Mouse (Mus musculus) cerebellum, adult 2 months (tissue): ENCODE data around the gene Ptpra. TPM values are rescaled to one million over a fixed set of nuclear protein-coding genes. Genes with fewer than 3 reads are reported as not detected.

ENCODE experiments used
- DNase-seq, 2 experiments: peaks; one replicate each; pipeline ENCODE4 v3.0.0; 2021
- H3K27ac ChIP-seq: fragments of 200-500 bp; 2 replicates; pipeline ENCODE4 v1.5.1; 2012; ENCODE audit warnings: low read length, control low read depth, inconsistent platforms; ENCODE audit not compliant: insufficient read depth
- H3K27me3 ChIP-seq: fragments of 200-500 bp; 2 replicates; pipeline ENCODE4 v1.6.1; 2012; ENCODE audit warnings: inconsistent platforms, mild to moderate bottlenecking, low read length, moderate library complexity; ENCODE audit not compliant: control insufficient read depth, insufficient read depth
- H3K4me1 ChIP-seq: fragments of 200-500 bp; 2 replicates; pipeline ENCODE4 v1.6.1; 2011; ENCODE audit warnings: low read length; ENCODE audit not compliant: control insufficient read depth, insufficient read depth
- H3K4me3 ChIP-seq: fragments of 200-500 bp; replicated peaks from 2 replicates; pipeline ENCODE3; 2011; ENCODE audit warnings: mild to moderate bottlenecking, low read depth, low read length, control low read depth; ENCODE audit not compliant: insufficient read depth
- CTCF ChIP-seq: fragments of 200-500 bp; IDR thresholded peaks from 2 replicates; pipeline ENCODE4 v1.5.1; 2011; ENCODE audit warnings: low read depth, mild to moderate bottlenecking, control low read depth, low read length, moderate library complexity, borderline replicate concordance; ENCODE audit not compliant: insufficient read depth
- POLR2A ChIP-seq: fragments of 200-500 bp; IDR thresholded peaks from 2 replicates; pipeline ENCODE4 v1.6.1; 2011; ENCODE audit warnings: low read length, control low read depth, borderline replicate concordance; ENCODE audit not compliant: insufficient read depth
- WGBS: fragments of 180-500 bp; shearing (Covaris S2); methylation state at CpG from one replicate; pipeline ENCODE4 v1.1.7; 2018; 5-methylcytosine and 5-hydroxymethylcytosine counted together
- polyA plus RNA-seq: library from polyadenylated mRNA; depleted of rRNA; stranded (reverse); fragments of >200 nt; gene quantifications from 2 replicates; pipeline ENCODE4 v1.2.3, GENCODE M21; 2012; rRNA removed

The Ptpra gene
- 157 and 159 TPM in 2 replicates for polyA plus RNA-seq

- H3K27ac ChIP-seq = peak within 1 kb of the TSS; percentile 86
- peaks cover 8% of the 10 kb centered on the region for H3K4me1 ChIP-seq
- DNase-seq = peak; percentile 90 to 95
- H3K4me3 ChIP-seq = peak within 1 kb of the TSS; percentile 72
- no peaks in the 10 kb centered on the region for H3K27me3 ChIP-seq
- TF ChIP-seq CTCF (no peak), POLR2A (peak; percentile 96)
- under 1% methylated on average over 49 of the region's 50 CpGs for WGBS
These were observed at the start of gene Ptpra for GRCm38 (mm10) chr2:130449794-130450433. Gene Ptpra (plus strand): TSS chr2:130450278.

DNA sequence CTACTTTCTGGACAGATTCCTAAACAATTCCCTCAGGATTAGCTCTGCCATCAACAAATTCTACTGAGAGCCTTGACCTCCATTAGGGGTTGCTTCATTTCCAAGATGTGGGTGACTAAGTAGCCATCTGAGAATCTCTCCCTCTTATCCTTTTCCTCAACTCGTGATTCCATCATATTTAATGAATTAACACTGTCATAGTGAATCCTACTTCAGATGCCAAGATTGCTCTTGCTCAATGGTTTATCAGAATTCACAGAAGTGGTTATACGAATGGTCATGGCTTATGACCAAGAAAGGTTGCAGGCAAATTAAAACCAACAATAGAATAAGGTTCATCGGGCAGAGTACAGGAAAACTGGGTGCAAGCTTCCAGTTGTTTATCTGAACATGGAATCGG lies 48.2 kb upstream of the Ptpra start:
- WGBS = 71% methylated on average over 4 of the region's 4 CpGs
- TF ChIP-seq POLR2A (no peak), CTCF (no peak)

DNA sequence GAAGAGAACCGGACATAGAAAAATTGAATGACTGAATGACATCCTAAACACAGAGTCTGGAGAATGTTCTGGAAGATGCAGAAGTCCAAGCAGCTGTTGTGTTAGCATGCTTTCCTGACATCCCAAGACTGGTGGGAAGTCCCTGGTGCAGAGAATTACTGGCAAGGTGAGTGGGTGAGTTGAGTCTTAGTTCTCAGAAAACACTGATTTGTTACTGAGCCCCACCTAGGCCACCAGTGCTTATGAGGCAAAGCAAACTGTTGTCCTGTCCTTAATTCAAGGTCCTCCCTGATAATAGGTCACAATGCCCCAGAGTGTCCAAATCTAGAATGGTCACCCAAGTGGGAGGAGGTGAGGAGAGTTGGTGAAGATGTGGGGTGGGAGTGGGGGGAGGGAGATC lies 45.1 kb upstream of the Ptpra start, which contains the start of the genes Gm28372 and 1700020A23Rik:
Gm28372 (plus strand) TSS at position 301 of the 400 bp plus-strand sequence.
1700020A23Rik (plus strand) TSS at position 321 of the 400 bp plus-strand sequence.
- H3K27me3 ChIP-seq = no peaks in the 10 kb centered on the region
- DNase-seq = no peak
- H3K4me1 ChIP-seq = no peaks in the 10 kb centered on the region
- H3K4me3 ChIP-seq = no peak within 1 kb of the TSS
- 93% methylated on average over 1 of the region's 1 CpGs for WGBS
- H3K27ac ChIP-seq = no peak within 1 kb of the TSS
- no peak for TF ChIP-seq CTCF
- no peak for TF ChIP-seq POLR2A

More for the DNA sequence above, 48.2 kb upstream of the Ptpra start:
- no peak overlapping the region for H3K27ac ChIP-seq
- DNase-seq = no peak
- peaks cover 4% of the 10 kb centered on the region; the same call in 1 of the 2 replicates for H3K4me1 ChIP-seq
- no peak overlapping the region for H3K4me3 ChIP-seq
- no peaks in the 10 kb centered on the region; the same call in 1 of the 2 replicates for H3K27me3 ChIP-seq

DNA sequence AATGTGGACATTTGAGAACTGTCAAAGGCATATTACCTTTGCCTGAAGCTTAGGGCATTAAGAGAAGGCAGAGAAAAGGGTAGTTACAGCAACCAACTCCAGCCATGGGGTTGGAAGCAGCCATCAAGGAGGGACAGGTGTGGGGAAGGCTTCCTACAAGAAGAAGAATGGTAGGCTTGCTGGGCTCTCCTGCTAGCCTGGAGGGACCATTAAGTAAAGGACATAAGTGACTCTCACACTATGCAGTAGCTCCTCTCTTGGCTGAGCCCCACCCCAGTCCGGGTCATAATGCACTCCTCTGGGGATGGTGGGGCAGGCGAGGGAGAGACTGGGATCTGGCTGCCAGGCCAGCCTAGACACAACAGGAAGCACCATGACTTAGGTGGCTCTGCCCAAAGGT lies 43.9 kb upstream of the Ptpra start, which contains the start of gene Tmem239:
Tmem239 (plus strand) TSS at position 301 of the 400 bp plus-strand sequence.
- no peaks in the 10 kb centered on the region for H3K27me3 ChIP-seq
- TF ChIP-seq POLR2A (no peak), CTCF (no peak)
- DNase-seq = no peak
- 85% methylated on average over 2 of the region's 2 CpGs for WGBS
- H3K4me1 ChIP-seq = no peaks in the 10 kb centered on the region
- no peak within 1 kb of the TSS for H3K27ac ChIP-seq
- H3K4me3 ChIP-seq = no peak within 1 kb of the TSS

- H3K27me3 ChIP-seq = no peaks in the 10 kb centered on the region
- no peak for TF ChIP-seq POLR2A
- no peak for TF ChIP-seq CTCF
- WGBS = 19% methylated on average over 6 of the region's 6 CpGs
- H3K4me1 ChIP-seq = no peaks in the 10 kb centered on the region
- no peak for DNase-seq
- H3K27ac ChIP-seq = no peak overlapping the region
- no peak overlapping the region for H3K4me3 ChIP-seq
These were observed 41.9 kb upstream of the Ptpra start for GRCm38 (mm10) chr2:130408194-130408593.

- TF ChIP-seq CTCF (peak; percentile 84), POLR2A (no peak)
- Histone ChIP-seq H3K27me3 (no peaks in the 10 kb centered on the region), H3K27ac (no peak overlapping the region), H3K4me1 (no peaks in the 10 kb centered on the region), H3K4me3 (no peak overlapping the region)
- DNase-seq = peak; percentile 77 to 82
- 23% methylated on average over 16 of the region's 16 CpGs for WGBS
These were observed 38.3 kb upstream of the Ptpra start for GRCm38 (mm10) chr2:130411558-130412495.

DNA sequence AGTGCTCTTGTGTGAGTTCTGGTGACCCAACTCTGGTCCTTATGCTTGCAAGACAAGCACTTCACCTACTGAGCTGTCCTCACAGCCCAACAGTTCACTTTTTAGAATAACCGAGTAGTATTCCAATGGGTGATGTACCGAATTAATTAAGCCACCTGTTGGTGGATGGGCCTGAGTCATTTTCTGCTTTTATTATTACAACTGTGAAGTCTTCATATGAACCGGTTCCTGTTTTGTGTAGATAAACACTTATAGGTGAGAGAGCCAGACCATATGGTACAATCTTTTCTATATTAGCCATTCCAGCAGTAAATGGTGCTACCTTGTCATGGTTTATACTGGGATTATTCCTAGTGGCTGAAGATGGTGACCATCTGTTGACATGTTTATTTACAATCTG lies 37.3 kb upstream of the Ptpra start:
- Histone ChIP-seq H3K27me3 (no peaks in the 10 kb centered on the region), H3K4me3 (no peak overlapping the region), H3K27ac (no peak overlapping the region), H3K4me1 (no peaks in the 10 kb centered on the region)
- WGBS = 76% methylated on average over 3 of the region's 3 CpGs
- TF ChIP-seq CTCF (no peak), POLR2A (no peak)
- no peak for DNase-seq
